Mouse (Mus musculus) liver, adult 2 months (tissue): ENCODE data around the gene Ing4. TPM values are rescaled to one million over a fixed set of nuclear protein-coding genes. Genes with fewer than 3 reads are reported as not detected.
A peak's percentile ranks its signal among the peaks of the same experiment; 100 is the strongest.

Experiments
- DNase-seq: peaks from one replicate; pipeline ENCODE4 v3.0.0-alpha.2; 2011; ENCODE audit warnings: low read depth, low spot score; ENCODE audit errors: extremely low read depth
- H3K27ac ChIP-seq: fragments of 200-500 bp; replicated peaks from 2 replicates; pipeline ENCODE4 v1.5.1; 2012; ENCODE audit warnings: low read depth, mild to moderate bottlenecking, control low read depth, inconsistent platforms, low read length; ENCODE audit not compliant: insufficient read depth
- H3K27me3 ChIP-seq: fragments of 200-500 bp; 2 replicates; pipeline ENCODE4 v1.6.1; 2012; ENCODE audit warnings: mild to moderate bottlenecking, moderate library complexity, low read length, inconsistent platforms; ENCODE audit not compliant: control insufficient read depth, insufficient read depth
- H3K36me3 ChIP-seq: fragments of 200-500 bp; 2 replicates; pipeline ENCODE4 v1.6.1; 2012; ENCODE audit warnings: low read length, inconsistent platforms; ENCODE audit not compliant: control insufficient read depth, insufficient read depth
- H3K4me1 ChIP-seq: fragments of 200-500 bp; 2 replicates; pipeline ENCODE4 v1.6.1; 2011; ENCODE audit warnings: low read length; ENCODE audit not compliant: control insufficient read depth, insufficient read depth
- H3K4me3 ChIP-seq: fragments of 200-500 bp; 2 replicates; pipeline ENCODE4 v1.5.1; 2011; ENCODE audit warnings: low read depth, mild to moderate bottlenecking, control low read depth, low read length, moderate library complexity; ENCODE audit not compliant: insufficient read depth
- H3K79me2 ChIP-seq: fragments of 200-500 bp; 2 replicates; pipeline ENCODE4 v1.6.1; 2012; ENCODE audit warnings: inconsistent platforms, mild to moderate bottlenecking, low read length, moderate library complexity; ENCODE audit not compliant: control insufficient read depth, insufficient read depth
- H3K9ac ChIP-seq: fragments of 200-500 bp; 2 replicates; pipeline ENCODE4 v1.6.1; 2012; ENCODE audit warnings: low read depth, mild to moderate bottlenecking, control low read depth, inconsistent platforms, low read length
- CTCF ChIP-seq: fragments of 200-500 bp; IDR thresholded peaks from 2 replicates; pipeline ENCODE4 v1.5.1; 2011; ENCODE audit warnings: low read depth, low read length, control low read depth
- POLR2A ChIP-seq: fragments of 200-500 bp; IDR thresholded peaks from 2 replicates; pipeline ENCODE4 v1.6.1; 2011; ENCODE audit warnings: low read length, control low read depth; ENCODE audit not compliant: insufficient read depth; ENCODE audit errors: extremely low read depth
- WGBS: fragments of 180-500 bp; shearing (Covaris S2); methylation state at CpG from one replicate; pipeline ENCODE4 v1.1.7; 2018; 5-methylcytosine and 5-hydroxymethylcytosine counted together
- polyA plus RNA-seq: library from polyadenylated mRNA; depleted of rRNA; stranded (reverse); fragments of >200 nt; gene quantifications from 2 replicates; pipeline ENCODE4 v1.2.3, GENCODE M21; 2012
- total RNA-seq: library from RNA; depleted of rRNA; stranded (reverse); fragments of >200 nt; gene quantifications from 2 replicates; pipeline ENCODE4 v1.2.3, GENCODE M21; 2014

The Ing4 gene
- total and polyA plus RNA-seq, 2 experiments: 16.3 to 27.0 TPM

- Histone ChIP-seq H3K36me3 (no peaks in the 10 kb centered on the region), H3K9ac (peak within 1 kb of the TSS; percentile 52), H3K27ac (no peak within 1 kb of the TSS), H3K79me2 (no peaks in the 10 kb centered on the region), H3K4me1 (no peaks in the 10 kb centered on the region), H3K4me3 (peak within 1 kb of the TSS; percentile 43; the same call in 1 of the 2 replicates), H3K27me3 (peaks cover 13% of the 10 kb centered on the region)
- DNase-seq: no peak
- 3% methylated on average over 53 of the region's 78 CpGs for WGBS
- TF ChIP-seq CTCF (no peak), POLR2A (no peak)
Measured at GRCm38 (mm10) chr6:124996551-124997501, 42.7 kb upstream of the Ing4 start, which contains the start of gene Pianp. TSS of gene Pianp (plus strand) at chr6:124996694.

DNA sequence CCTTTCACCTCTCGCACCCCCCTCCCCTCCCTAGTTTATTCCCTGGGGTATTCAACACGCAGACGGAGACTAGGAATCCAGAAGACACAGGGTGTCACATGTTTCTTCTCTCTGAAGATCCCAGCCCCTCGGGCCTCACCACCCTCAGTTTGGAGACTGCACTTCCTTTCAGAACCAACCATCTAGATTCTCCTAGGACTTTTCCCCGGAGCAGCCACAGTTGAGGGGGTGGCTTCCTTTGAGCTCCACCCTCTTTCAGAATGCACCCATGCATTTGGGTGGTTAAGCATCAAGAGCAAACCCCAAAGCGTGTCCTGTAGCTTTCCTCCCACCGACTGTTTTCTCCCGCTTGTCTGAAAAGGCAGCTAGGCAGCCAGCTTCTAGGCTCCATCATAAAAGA lies 41.5 kb upstream of the Ing4 start:
- TF ChIP-seq CTCF (no peak), POLR2A (no peak)
- WGBS: 17% methylated on average over 8 of the region's 8 CpGs
- no peaks in the 10 kb centered on the region for H3K4me1 ChIP-seq
- H3K79me2 ChIP-seq: no peaks in the 10 kb centered on the region
- H3K9ac ChIP-seq: no peak overlapping the region
- no peak overlapping the region for H3K27ac ChIP-seq
- H3K4me3 ChIP-seq: no peak overlapping the region
- no peaks in the 10 kb centered on the region for H3K36me3 ChIP-seq
- H3K27me3 ChIP-seq: peaks cover 13% of the 10 kb centered on the region
- DNase-seq: no peak

DNA sequence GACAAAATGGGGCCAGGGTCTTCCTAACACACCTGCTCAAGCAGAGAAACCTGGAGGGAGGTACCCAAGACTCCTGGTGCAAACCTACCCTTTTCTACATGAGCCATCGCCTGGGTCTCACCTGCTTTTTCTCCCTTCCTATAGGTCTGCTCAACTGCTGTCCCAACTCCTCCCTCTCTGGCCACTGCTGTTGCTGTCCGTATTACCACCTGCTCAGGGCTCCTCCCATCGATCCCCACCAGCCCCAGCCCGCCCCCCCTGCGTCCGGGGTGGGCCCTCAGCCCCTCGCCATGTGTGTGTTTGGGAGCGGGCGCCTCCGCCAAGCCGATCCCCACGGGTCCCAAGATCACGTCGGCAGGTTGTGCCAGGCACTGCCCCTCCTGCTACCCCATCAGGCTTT lies 40.5 kb upstream of the Ing4 start:
- no peak overlapping the region for H3K27ac ChIP-seq
- 40% methylated on average over 14 of the region's 14 CpGs for WGBS
- DNase-seq: no peak

DNA sequence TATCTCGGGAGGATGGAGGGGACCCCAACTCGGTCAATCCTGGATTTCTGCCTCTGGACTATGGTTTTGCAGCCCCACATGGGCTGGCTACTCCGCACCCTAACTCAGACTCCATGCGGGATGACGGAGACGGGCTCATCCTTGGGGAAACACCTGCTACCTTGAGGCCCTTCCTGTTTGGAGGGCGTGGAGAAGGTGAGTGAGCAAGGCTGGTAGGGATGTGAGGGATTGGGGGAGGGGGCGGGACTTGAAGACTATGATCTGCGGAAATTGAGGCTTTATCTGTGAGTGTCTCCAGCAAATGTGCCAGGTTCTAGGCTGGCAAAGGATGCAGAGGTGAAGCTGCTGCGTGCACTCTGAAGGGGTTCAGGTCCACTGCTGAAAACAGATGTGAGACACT lies 40.0 kb upstream of the Ing4 start:
- TF ChIP-seq POLR2A: no peak
- TF ChIP-seq CTCF: no peak
- H3K27me3 ChIP-seq: peaks cover 13% of the 10 kb centered on the region

More for the DNA sequence above, 40.5 kb upstream of the Ing4 start:
- H3K4me3 ChIP-seq: no peak overlapping the region
- H3K36me3 ChIP-seq: no peaks in the 10 kb centered on the region
- no peaks in the 10 kb centered on the region for H3K4me1 ChIP-seq
- peaks cover 13% of the 10 kb centered on the region for H3K27me3 ChIP-seq
- no peak for TF ChIP-seq CTCF
- TF ChIP-seq POLR2A: no peak
- no peaks in the 10 kb centered on the region for H3K79me2 ChIP-seq
- H3K9ac ChIP-seq: no peak overlapping the region

DNA sequence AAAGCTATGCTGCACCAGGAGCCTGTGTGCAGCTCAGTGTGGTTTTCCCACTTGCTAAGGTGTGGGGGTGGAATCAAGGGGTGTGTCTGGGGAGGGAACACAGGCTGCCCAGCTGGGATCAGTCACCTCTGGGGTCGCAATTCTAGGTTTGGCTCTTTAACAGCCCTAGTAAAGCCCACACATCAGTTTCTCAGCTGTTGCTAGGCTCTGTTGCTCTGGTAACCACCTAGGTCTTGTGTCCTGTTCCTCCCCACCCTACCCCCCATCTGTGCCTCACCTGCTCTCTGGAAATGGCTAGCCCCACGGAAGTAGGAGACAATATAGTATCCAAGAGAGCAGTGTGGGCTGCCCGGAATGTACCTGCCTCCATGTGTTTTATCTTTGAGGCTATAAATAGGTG lies 35.9 kb upstream of the Ing4 start:
- DNase-seq: no peak
- Histone ChIP-seq H3K79me2 (no peaks in the 10 kb centered on the region), H3K4me3 (no peak overlapping the region), H3K4me1 (peaks cover 4% of the 10 kb centered on the region; the same call in 1 of the 2 replicates), H3K27me3 (peaks cover 2% of the 10 kb centered on the region; the same call in 1 of the 2 replicates), H3K36me3 (no peaks in the 10 kb centered on the region), H3K9ac (no peak overlapping the region), H3K27ac (no peak overlapping the region)
- no peak for TF ChIP-seq POLR2A
- TF ChIP-seq CTCF: no peak
- WGBS: 36% methylated on average over 3 of the region's 3 CpGs

More for the DNA sequence above, 40.0 kb upstream of the Ing4 start:
- Histone ChIP-seq H3K36me3 (no peaks in the 10 kb centered on the region), H3K79me2 (no peaks in the 10 kb centered on the region), H3K4me3 (no peak overlapping the region), H3K27ac (no peak overlapping the region), H3K9ac (no peak overlapping the region), H3K4me1 (no peaks in the 10 kb centered on the region)
- 33% methylated on average over 10 of the region's 10 CpGs for WGBS
- DNase-seq: no peak

DNA sequence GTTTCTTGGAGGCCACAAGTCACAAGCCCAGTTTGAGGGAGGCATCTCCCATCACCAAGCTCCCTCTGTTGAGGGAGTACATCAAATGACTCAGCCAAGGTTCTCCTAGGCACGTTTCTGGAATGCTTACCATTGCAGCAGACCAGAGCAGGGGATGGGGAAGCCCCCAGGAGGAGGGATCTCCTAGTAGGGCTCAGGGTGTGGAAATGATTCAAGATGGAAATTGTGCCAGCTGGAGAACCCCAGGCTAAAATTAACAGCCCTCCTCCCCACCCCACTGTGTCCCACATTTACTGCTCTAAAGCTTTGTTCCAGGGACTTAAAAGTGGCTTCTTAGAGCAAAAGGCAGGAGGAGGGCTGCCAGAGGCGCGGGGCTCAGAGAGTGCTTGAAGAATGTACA lies 34.5 kb upstream of the Ing4 start:
- H3K79me2 ChIP-seq: peaks cover 8% of the 10 kb centered on the region; the same call in 1 of the 2 replicates
- DNase-seq: no peak
- H3K36me3 ChIP-seq: no peaks in the 10 kb centered on the region
- H3K27ac ChIP-seq: no peak overlapping the region
- H3K27me3 ChIP-seq: peaks cover 2% of the 10 kb centered on the region; the same call in 1 of the 2 replicates
- no peak overlapping the region for H3K9ac ChIP-seq
- TF ChIP-seq POLR2A (no peak), CTCF (no peak)
- WGBS: 56% methylated on average over 3 of the region's 3 CpGs
- H3K4me1 ChIP-seq: peaks cover 4% of the 10 kb centered on the region
- H3K4me3 ChIP-seq: no peak overlapping the region
